Mouse (Mus musculus): ENCODE measurements at regions not wholly inside any gene's neighbourhood (a gene's known extent, or its start where the extent isn't known, plus 50 kb on each side); places are given as distances from the start of the nearest gene placed in this dataset.

DNA sequence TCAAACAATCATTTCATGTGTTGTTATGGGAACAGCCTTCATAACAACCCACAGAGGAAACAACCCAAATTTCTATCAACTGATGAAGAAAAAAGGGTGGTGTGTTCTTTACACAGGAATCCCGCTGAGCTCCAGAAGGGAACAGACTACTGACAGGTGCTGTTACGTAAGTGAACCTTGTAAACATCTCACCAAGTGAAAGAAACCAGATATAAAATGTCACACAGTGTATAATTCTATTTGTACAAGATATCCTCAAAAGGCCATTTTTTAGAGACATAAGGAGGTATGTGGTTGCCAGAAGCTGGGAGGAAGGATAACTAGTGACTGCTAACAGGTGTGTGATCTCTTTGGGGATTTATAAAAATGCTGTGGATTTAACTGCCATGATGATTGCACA lies 119.9 kb downstream of the Plod2 start:
- Histone ChIP-seq H3K9me3 (no peaks in the 10 kb centered on the region), H3K4me2 (replicated peaks) (no peak overlapping the region), H3K36me3 (no peaks in the 10 kb centered on the region), H3K27ac (no peak overlapping the region), H3K9ac (no peak overlapping the region), H3K4me1 (replicated peaks) (no peaks in the 10 kb centered on the region), H3K27me3 (replicated peaks) (no peaks in the 10 kb centered on the region), H3K4me3 (replicated peaks) (no peak overlapping the region)
- peak; percentile 62 for ATAC-seq
- WGBS, result 46% methylated on average over 2 of the region's 2 CpGs

DNA sequence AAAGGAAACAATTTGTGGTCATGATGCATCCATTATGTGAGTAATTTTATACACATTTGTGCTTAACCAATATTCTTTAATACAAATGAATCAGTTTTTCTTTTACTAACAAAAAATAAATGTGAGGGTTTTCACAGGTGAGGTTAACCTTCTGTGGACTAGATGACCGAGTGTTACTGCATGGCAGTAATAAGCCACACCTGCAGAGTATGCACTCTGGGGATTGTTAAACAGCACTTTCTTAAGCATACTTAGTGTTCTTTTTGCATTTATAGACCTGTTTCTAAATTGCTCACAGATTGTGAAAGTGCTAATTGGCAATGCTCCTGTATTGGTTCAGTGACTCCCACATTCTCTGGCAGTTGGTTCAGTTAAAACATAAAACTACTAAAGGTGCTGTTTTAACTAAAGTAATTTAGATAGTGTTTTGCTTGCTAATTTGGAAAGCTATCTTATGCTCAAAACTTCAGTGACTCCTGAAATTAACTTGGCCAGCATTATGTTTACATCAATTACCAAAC lies 125.4 kb downstream of the Plod2 start:
- H3K36me3 ChIP-seq, result no peaks in the 10 kb centered on the region

DNA sequence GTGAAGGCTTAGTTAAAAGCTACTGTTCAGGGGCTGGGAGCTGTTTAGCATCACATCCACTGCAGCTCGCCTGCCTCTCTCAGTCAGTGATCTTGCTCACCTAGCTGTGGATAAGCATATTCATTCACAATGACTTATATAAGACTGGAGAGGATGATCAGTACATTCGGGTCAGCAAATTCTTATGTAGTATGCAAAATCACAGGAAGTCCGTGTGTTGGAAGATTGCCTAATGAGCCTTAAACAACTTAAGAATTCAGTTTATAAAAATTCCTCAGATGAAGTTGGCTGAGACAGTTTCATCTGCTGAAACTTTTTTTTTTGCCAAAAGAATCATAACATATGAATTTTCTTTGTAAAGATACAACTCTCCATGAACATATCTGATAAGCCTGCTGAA lies 129.9 kb downstream of the Plod2 start:
- 67% methylated on average over 3 of the region's 3 CpGs for WGBS
- no peak overlapping the region for H3K4me3 ChIP-seq (replicated peaks)
- H3K27ac ChIP-seq, result no peak overlapping the region
- no peaks in the 10 kb centered on the region for H3K9me3 ChIP-seq
- no peaks in the 10 kb centered on the region for H3K27me3 ChIP-seq (replicated peaks)
- H3K4me1 ChIP-seq (replicated peaks), result no peaks in the 10 kb centered on the region
- no peaks in the 10 kb centered on the region for H3K36me3 ChIP-seq
- no peak overlapping the region for H3K4me2 ChIP-seq (replicated peaks)
- no peak for ATAC-seq
- H3K9ac ChIP-seq, result no peak overlapping the region

More for the DNA sequence above, 125.4 kb downstream of the Plod2 start:
- no peaks in the 10 kb centered on the region for H3K27me3 ChIP-seq (replicated peaks)
- no peak overlapping the region for H3K27ac ChIP-seq
- no peaks in the 10 kb centered on the region for H3K4me1 ChIP-seq (replicated peaks)
- no peak for ATAC-seq
- WGBS, result 91% methylated on average over 1 of the region's 1 CpGs
- H3K4me3 ChIP-seq (replicated peaks), result no peak overlapping the region
- H3K9ac ChIP-seq, result no peak overlapping the region
- no peaks in the 10 kb centered on the region for H3K9me3 ChIP-seq
- no peak overlapping the region for H3K4me2 ChIP-seq (replicated peaks)

DNA sequence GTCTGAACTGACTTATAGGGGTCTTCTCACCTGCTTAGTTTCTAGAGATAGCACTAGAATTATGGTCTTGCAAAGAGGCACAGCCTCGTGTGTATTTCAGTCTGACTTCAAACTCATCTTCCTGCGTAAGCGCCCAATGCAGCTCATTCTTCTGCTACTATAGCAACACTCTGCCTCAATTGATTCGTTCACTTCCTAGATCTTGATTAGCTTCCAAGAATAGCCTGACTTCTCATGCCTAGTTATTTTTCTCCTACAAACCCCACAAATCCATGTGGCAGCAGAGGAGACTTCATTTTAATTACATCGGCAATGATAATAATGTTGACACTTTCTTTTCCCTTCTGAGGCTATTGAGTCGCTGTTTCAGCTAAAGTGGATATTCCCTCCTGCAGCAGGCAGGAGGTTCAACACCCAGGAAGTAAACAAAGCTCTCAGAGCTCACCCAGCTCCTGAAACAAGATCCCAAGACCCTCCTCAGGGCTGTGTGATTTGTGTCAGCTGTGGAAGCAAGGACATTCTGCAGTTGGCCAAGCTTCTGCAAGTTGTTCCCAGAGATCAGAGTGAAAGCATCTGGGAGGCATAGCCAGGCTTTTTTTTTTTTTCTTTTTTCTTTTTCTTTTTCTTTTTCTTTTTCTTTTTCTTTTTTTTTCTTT lies 152.5 kb downstream of the Plod2 start:
- ATAC-seq, result peak; percentile 85

DNA sequence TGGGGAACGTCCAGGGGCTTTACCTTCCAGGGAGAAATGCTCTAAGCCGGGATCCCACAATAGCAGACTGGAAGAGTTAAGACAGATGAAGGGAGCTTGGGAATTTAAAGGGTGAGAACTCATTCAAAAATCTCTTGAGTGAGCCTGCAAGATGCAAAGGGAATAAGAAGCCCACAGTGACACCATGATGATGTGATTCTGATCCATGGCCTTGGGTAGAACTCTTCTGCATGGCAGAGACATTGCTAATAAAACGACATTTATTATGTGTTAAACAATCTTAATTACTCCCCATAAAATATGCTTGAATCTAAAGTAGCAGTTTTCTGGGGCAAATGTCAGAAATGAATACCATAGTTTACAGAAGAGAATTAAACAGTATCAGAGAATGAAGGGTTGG lies 155.9 kb downstream of the Plod2 start:
- no peaks in the 10 kb centered on the region for H3K4me1 ChIP-seq (replicated peaks)

More for the DNA sequence above, 152.5 kb downstream of the Plod2 start:
- Histone ChIP-seq H3K27me3 (replicated peaks) (no peaks in the 10 kb centered on the region), H3K36me3 (no peaks in the 10 kb centered on the region), H3K27ac (peak overlapping the region; percentile 3; the same call in 1 of the 2 replicates), H3K9me3 (no peaks in the 10 kb centered on the region), H3K9ac (no peak overlapping the region), H3K4me1 (replicated peaks) (no peaks in the 10 kb centered on the region), H3K4me2 (replicated peaks) (peak overlapping the region; percentile 41), H3K4me3 (replicated peaks) (no peak overlapping the region)
- WGBS, result 23% methylated on average over 6 of the region's 6 CpGs

DNA sequence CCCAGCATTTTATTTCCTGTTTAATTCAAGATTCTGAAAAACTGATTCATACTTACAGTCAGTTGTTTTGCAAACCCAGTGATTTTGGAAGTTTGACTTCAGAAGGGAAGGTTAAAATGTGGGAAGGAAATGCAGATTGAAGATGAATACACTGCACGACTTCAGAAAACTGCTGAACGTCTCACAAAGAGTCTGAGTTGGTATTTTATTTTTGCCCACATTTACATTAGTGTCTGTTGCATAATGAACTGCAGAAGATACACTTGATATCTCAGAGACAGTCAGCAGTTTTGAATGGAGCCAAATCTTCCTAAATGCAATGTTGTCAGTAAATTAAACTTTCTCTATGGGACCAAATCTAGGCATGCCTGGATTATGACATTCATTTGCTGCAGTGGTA lies 162.7 kb downstream of the Plod2 start:
- H3K4me1 ChIP-seq (replicated peaks), result no peaks in the 10 kb centered on the region
- ATAC-seq, result no peak
- no peak overlapping the region for H3K4me2 ChIP-seq (replicated peaks)
- no peak overlapping the region for H3K9ac ChIP-seq
- no peak overlapping the region for H3K4me3 ChIP-seq (replicated peaks)
- WGBS, result 81% methylated on average over 2 of the region's 2 CpGs
- H3K27me3 ChIP-seq (replicated peaks), result no peaks in the 10 kb centered on the region
- H3K27ac ChIP-seq, result no peak overlapping the region
- no peaks in the 10 kb centered on the region for H3K9me3 ChIP-seq
- no peaks in the 10 kb centered on the region for H3K36me3 ChIP-seq

More for the DNA sequence above, 155.9 kb downstream of the Plod2 start:
- Histone ChIP-seq H3K27ac (no peak overlapping the region), H3K36me3 (no peaks in the 10 kb centered on the region), H3K9me3 (no peaks in the 10 kb centered on the region), H3K4me2 (replicated peaks) (no peak overlapping the region), H3K9ac (no peak overlapping the region), H3K27me3 (replicated peaks) (no peaks in the 10 kb centered on the region), H3K4me3 (replicated peaks) (no peak overlapping the region)
- WGBS, result 68% methylated on average over 3 of the region's 3 CpGs
- ATAC-seq, result no peak

DNA sequence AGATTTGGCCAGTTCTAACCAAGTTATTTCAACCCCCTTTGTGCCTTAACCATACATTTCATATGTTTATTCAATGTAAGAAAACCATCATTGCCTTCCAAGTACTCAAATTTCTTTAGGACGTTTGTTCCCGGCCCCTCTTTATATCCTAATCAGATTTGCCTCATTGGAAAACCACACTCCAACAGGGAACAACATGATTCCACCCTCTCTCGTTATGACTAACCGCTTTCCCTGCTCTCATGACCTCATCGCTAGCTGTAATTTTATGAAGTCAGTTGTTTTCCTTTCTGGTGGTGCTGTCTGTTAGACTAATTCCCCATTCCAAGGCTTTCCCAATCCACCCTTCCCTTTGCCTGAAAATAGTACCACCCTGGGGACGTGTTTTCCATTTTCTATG lies 165.0 kb downstream of the Plod2 start:
- ATAC-seq, result no peak
- Histone ChIP-seq H3K9ac (no peak overlapping the region), H3K4me1 (replicated peaks) (no peaks in the 10 kb centered on the region), H3K9me3 (no peaks in the 10 kb centered on the region), H3K27ac (no peak overlapping the region), H3K4me3 (replicated peaks) (no peak overlapping the region), H3K4me2 (replicated peaks) (no peak overlapping the region), H3K36me3 (no peaks in the 10 kb centered on the region), H3K27me3 (replicated peaks) (no peaks in the 10 kb centered on the region)
- 73% methylated on average over 6 of the region's 6 CpGs for WGBS

DNA sequence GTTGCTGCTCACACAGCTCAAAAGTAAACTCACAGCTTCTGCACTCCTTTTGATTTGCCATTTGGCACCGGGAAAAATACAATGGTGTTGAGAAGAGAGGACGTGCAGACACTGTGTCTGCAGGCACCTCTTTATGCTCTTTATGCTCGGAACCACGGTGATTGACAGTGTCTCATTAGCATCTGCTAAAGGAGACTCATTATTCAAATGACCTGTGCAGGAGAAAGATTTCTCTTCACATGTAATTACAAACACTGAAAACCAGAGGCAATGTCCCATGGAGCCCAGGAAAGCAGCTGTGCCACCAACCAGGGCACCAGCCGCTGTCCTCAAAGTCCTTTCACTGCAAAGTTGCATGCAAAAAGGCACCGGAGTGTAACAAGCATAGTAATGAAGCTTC lies 175.2 kb downstream of the Plod2 start:
- Histone ChIP-seq H3K27me3 (replicated peaks) (no peaks in the 10 kb centered on the region), H3K9me3 (no peaks in the 10 kb centered on the region), H3K27ac (no peak overlapping the region), H3K4me2 (replicated peaks) (no peak overlapping the region), H3K36me3 (no peaks in the 10 kb centered on the region), H3K9ac (no peak overlapping the region), H3K4me1 (replicated peaks) (0 out of 2 replicates have a peak, but pooled peaks cover 2% of the 10 kb centered on the region), H3K4me3 (replicated peaks) (no peak overlapping the region)
- WGBS, result 68% methylated on average over 6 of the region's 6 CpGs
- no peak for ATAC-seq

DNA sequence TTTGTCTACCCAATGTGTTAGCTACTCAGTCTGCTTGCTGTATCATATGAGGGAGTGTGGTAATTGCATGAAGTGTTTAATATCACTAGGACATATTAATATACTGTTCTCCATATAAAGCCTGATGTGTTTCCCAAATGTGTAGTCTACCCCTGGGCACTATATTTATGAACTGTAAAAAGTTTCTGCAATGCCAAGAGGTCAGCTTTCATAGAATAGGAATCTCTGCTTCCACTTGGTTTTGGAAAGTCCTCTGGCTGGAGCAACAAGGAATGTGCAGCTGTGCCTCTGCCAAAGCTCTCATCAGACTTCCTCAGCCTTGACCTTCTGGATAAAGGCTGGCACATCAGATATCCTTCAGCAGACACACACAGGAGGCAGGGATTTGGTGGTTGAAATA lies 176.3 kb downstream of the Plod2 start:
- Histone ChIP-seq H3K9ac (no peak overlapping the region), H3K9me3 (no peaks in the 10 kb centered on the region), H3K27ac (no peak overlapping the region), H3K4me1 (replicated peaks) (0 out of 2 replicates have a peak, but pooled peaks cover 2% of the 10 kb centered on the region), H3K4me2 (replicated peaks) (no peak overlapping the region), H3K4me3 (replicated peaks) (no peak overlapping the region), H3K27me3 (replicated peaks) (no peaks in the 10 kb centered on the region), H3K36me3 (no peaks in the 10 kb centered on the region)
- no peak for ATAC-seq

DNA sequence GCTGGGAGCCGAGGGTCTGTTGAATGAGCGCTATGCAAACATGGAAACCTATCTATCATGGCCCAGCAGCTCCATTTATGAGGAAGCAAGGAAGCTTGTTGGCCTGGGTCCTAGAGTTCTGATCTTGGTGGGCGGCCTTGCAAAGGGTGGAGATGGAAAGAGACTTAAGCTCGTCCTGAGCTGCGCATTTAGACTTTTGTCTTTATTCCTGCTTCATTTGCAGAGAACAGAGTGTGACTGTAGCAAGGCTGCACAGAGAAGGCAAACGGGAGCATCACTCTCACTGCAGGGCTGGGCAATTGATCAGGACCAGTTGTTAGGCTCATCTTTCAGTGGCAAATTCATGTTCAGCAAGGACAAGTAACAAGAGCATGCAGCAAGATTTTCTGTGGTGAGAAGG lies 177.2 kb downstream of the Plod2 start:
- H3K9me3 ChIP-seq, result no peaks in the 10 kb centered on the region
- H3K27me3 ChIP-seq (replicated peaks), result no peaks in the 10 kb centered on the region
- 0 out of 2 replicates have a peak, but pooled peaks cover 2% of the 10 kb centered on the region for H3K4me1 ChIP-seq (replicated peaks)
- no peak overlapping the region for H3K27ac ChIP-seq
- ATAC-seq, result no peak
- H3K9ac ChIP-seq, result no peak overlapping the region
- H3K4me3 ChIP-seq (replicated peaks), result no peak overlapping the region
- no peak overlapping the region for H3K4me2 ChIP-seq (replicated peaks)
- H3K36me3 ChIP-seq, result no peaks in the 10 kb centered on the region
- WGBS, result 67% methylated on average over 6 of the region's 6 CpGs

DNA sequence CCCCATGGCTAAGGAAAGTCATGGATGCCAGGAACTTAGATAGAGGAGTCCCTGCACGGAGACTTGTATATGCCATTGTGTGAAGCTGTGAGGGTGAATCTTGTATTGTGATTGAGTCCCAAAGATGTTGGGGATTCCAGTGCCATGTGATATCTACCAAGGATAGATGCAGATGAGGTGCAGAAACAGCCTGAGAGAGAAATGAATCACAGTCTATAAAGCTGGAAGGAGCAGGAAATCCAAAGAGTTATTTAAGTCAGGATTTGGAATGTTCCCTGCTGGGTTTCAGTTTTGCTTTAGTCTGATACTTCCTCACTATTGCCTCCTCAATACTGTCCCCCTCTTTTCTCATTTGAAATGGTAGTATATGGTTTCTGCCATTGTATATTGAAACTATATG lies 186.8 kb downstream of the Plod2 start:
- no peak overlapping the region for H3K4me2 ChIP-seq (replicated peaks)
- WGBS, result 91% methylated on average over 1 of the region's 1 CpGs
- no peaks in the 10 kb centered on the region for H3K4me1 ChIP-seq (replicated peaks)
- ATAC-seq, result no peak
- no peak overlapping the region for H3K9ac ChIP-seq
- no peaks in the 10 kb centered on the region for H3K36me3 ChIP-seq
- no peaks in the 10 kb centered on the region for H3K9me3 ChIP-seq
- H3K4me3 ChIP-seq (replicated peaks), result no peak overlapping the region
- H3K27me3 ChIP-seq (replicated peaks), result no peaks in the 10 kb centered on the region
- no peak overlapping the region for H3K27ac ChIP-seq

DNA sequence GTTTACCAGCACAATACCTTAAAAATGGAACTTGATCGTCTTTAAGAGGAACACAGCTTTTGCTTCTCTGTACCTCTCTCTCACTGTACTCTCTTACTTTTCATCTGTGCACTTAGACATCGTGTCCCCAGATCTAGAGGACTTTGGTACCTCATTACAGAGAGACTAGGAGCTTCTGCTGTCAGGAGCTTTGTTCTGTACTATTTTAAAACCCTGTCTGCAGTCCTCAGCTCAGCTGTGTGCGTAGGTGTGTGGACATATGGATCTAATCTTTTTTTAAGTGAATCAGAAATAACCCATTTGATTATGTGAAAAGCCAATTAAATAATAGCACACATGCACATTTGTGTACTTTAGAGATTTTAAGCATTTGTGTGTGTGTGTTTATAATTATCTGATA lies 189.4 kb downstream of the Plod2 start:
- H3K9ac ChIP-seq, result no peak overlapping the region
- 58% methylated on average over 3 of the region's 3 CpGs for WGBS
- H3K9me3 ChIP-seq, result no peaks in the 10 kb centered on the region
- no peak overlapping the region for H3K27ac ChIP-seq
- H3K4me2 ChIP-seq (replicated peaks), result no peak overlapping the region
- no peaks in the 10 kb centered on the region for H3K27me3 ChIP-seq (replicated peaks)
- no peaks in the 10 kb centered on the region for H3K36me3 ChIP-seq
- H3K4me1 ChIP-seq (replicated peaks), result no peaks in the 10 kb centered on the region
- H3K4me3 ChIP-seq (replicated peaks), result no peak overlapping the region
- no peak for ATAC-seq

DNA sequence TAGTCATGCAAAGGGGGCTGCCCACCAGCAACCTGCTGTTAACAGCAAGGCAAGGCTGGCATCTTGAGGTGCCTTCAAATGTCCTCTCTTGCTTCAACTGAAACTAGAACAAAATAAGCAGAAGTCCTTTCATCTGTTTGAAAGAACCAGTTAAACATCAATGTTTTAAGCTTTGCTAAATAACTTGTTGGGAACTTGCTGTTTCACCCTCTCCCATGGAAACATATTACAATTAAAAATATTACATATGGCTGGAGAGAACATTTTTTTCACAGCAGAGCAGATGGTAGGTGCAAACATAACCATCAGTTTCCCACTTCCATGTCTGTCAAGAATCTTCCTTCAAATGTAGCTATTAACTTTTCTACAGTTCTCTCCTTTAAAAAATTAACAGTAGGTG lies 225.5 kb downstream of the Plod2 start:
- Histone ChIP-seq H3K4me3 (replicated peaks) (no peak overlapping the region), H3K9me3 (no peaks in the 10 kb centered on the region), H3K27ac (no peak overlapping the region), H3K4me2 (replicated peaks) (no peak overlapping the region), H3K4me1 (replicated peaks) (no peaks in the 10 kb centered on the region), H3K36me3 (no peaks in the 10 kb centered on the region), H3K9ac (no peak overlapping the region), H3K27me3 (replicated peaks) (no peaks in the 10 kb centered on the region)
- no peak for ATAC-seq

Measured in intestine, embryonic 15.5 days (tissue).